Mouse (Mus musculus): ENCODE measurements around the gene Olfr1442. TPM values are rescaled to one million over a fixed set of nuclear protein-coding genes. Genes with fewer than 3 reads are reported as not detected.
"Not testable (repeated sequence)": the region's sequence is repeated elsewhere in the genome, so short reads cannot be mapped to it uniquely, and the experiment has no call there.

Gene Olfr1442
- not detected in 2 replicates for polyA plus RNA-seq (2012; rRNA removed)

- DNase-seq (ENCODE audit: low spot score), result no peak
Observed at GRCm38 (mm10) chr19:12670139-12670538, at the start of gene Olfr1442. Gene Olfr1442 (plus strand): TSS chr19:12670439.

GRCm38 (mm10) chr19:12633176-12633575, 37.1 kb upstream of the Olfr1442 start, which contains the start of gene Glyat:
Gene Glyat (plus strand): TSS chr19:12633308.
- no peak for DNase-seq (ENCODE audit: low spot score)

GRCm38 (mm10) chr19:12634259-12634658, 36.0 kb upstream of the Olfr1442 start:
- DNase-seq (ENCODE audit: low spot score), result no peak

GRCm38 (mm10) chr19:12634963-12635362, 35.3 kb upstream of the Olfr1442 start:
- DNase-seq (ENCODE audit: low spot score), result no peak

GRCm38 (mm10) chr19:12636863-12637262, 33.4 kb upstream of the Olfr1442 start:
- no peak for DNase-seq (ENCODE audit: low spot score)

- DNase-seq (ENCODE audit: low spot score), result no peak
Observed at GRCm38 (mm10) chr19:12638049-12638448, 32.2 kb upstream of the Olfr1442 start.

GRCm38 (mm10) chr19:12649511-12649910, 20.7 kb upstream of the Olfr1442 start:
- no peak for DNase-seq (ENCODE audit: low spot score)

GRCm38 (mm10) chr19:12666156-12666555, 4.1 kb upstream of the Olfr1442 start:
- no peak for DNase-seq (ENCODE audit: low spot score)

- DNase-seq (ENCODE audit: low spot score), result not testable (repeated sequence)
Observed at GRCm38 (mm10) chr19:12668601-12669000, 1.6 kb upstream of the Olfr1442 start.

- DNase-seq (ENCODE audit: low spot score), result no peak
Observed at GRCm38 (mm10) chr19:12671051-12671450, 812 bp downstream of the Olfr1442 start.

GRCm38 (mm10) chr19:12677812-12678211, 7.6 kb downstream of the Olfr1442 start, which contains the start of gene Olfr1443:
Gene Olfr1443 (plus strand): TSS chr19:12678112.
- DNase-seq (ENCODE audit: low spot score), result no peak

- DNase-seq (ENCODE audit: low spot score), result no peak
Observed at GRCm38 (mm10) chr19:12684638-12685037, 14.4 kb downstream of the Olfr1442 start.

- no peak for DNase-seq (ENCODE audit: low spot score)
Observed at GRCm38 (mm10) chr19:12685231-12685630, 15.0 kb downstream of the Olfr1442 start.

- no peak for DNase-seq (ENCODE audit: low spot score)
Observed at GRCm38 (mm10) chr19:12695590-12695989, 25.4 kb downstream of the Olfr1442 start, which contains the start of gene Keg1. Gene Keg1 (plus strand): TSS chr19:12695786.

GRCm38 (mm10) chr19:12696221-12696620, 26.0 kb downstream of the Olfr1442 start:
- no peak for DNase-seq (ENCODE audit: low spot score)

- DNase-seq (ENCODE audit: low spot score), result no peak
Observed at GRCm38 (mm10) chr19:12708458-12708857, 38.2 kb downstream of the Olfr1442 start.

GRCm38 (mm10) chr19:12708986-12709385, 38.7 kb downstream of the Olfr1442 start:
- DNase-seq (ENCODE audit: low spot score), result no peak

- no peak for DNase-seq (ENCODE audit: low spot score)
Observed at GRCm38 (mm10) chr19:12719189-12719588, 49.0 kb downstream of the Olfr1442 start.

- DNase-seq (ENCODE audit: low spot score), result no peak
Observed at GRCm38 (mm10) chr19:12720463-12720862, 50.2 kb downstream of the Olfr1442 start.

- not testable (repeated sequence) for DNase-seq (ENCODE audit: low spot score)
Observed at GRCm38 (mm10) chr19:12720919-12721318, 50.7 kb downstream of the Olfr1442 start.

GRCm38 (mm10) chr19:12721596-12721995, 51.4 kb downstream of the Olfr1442 start:
- DNase-seq (ENCODE audit: low spot score), result not testable (repeated sequence)

- DNase-seq (ENCODE audit: low spot score), result no peak
Observed at GRCm38 (mm10) chr19:12722308-12722707, 52.1 kb downstream of the Olfr1442 start.

- no peak for DNase-seq (ENCODE audit: low spot score)
Observed at GRCm38 (mm10) chr19:12725851-12726250, 55.6 kb downstream of the Olfr1442 start.

All from urinary bladder, adult 2 months (tissue).